Mouse (Mus musculus): ENCODE measurements around the gene I0C0044D17Rik. TPM values are rescaled to one million over a fixed set of nuclear protein-coding genes. Genes with fewer than 3 reads are reported as not detected.

Gene I0C0044D17Rik
- total RNA-seq, 2 experiments from 2014 or later, result not detected

GRCm38 (mm10) chr4:98777464-98777863 lies 46.2 kb downstream of the I0C0044D17Rik start:
- no peak for DNase-seq

GRCm38 (mm10) chr4:98776721-98777427 lies 46.8 kb downstream of the I0C0044D17Rik start:
- DNase-seq, result no peak

DNA sequence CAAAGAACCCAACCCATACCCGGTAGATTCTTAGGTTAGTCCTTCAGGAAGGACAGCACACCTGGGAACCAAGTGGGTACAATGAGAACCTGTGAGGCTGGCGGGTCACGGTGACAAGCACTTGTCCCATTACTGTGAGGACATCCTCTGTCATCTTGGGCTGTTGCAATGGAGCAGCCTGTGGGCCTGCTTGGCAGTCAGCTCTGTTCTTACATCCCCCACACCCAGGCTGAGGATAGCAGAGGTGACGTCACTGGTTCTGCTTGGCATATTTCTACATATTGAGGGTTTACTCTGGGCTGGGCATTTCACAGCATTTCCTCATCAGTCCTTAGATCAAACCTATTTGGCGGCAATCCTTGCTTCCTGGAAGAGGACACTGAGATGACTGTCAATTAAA lies 49.9 kb downstream of the I0C0044D17Rik start:
- no peak for DNase-seq

Other genes starting within 250 kb of the I0C0044D17Rik start
- gene L1td1, start 97.1 kb downstream of the I0C0044D17Rik start, total RNA-seq (2021), result not detected
- gene Kank4, start 6.3 kb downstream of the I0C0044D17Rik start, total RNA-seq (2021), result 1 to 10 TPM; 2.4 to 3.3 TPM
- 10 to 100 TPM; 31.9 to 35.5 TPM for gene Usp1, start 100.0 kb upstream of the I0C0044D17Rik start, total RNA-seq (2021)
- under 1 TPM in 1 of 2 experiments, not detected in 1; 0.43 TPM for gene Angptl3, start 207.1 kb upstream of the I0C0044D17Rik start, total RNA-seq (2021)

All from adrenal gland, postnatal 36 days (tissue).